Mouse (Mus musculus): ENCODE results near the gene Mrpl14.

Gene Mrpl14

GRCm38 (mm10) chr17:45690044-45690443, 3.9 kb downstream of the Mrpl14 start:
- DNase-seq = no peak

- DNase-seq = no peak
Measured at GRCm38 (mm10) chr17:45692159-45692558, 6.0 kb downstream of the Mrpl14 start.

GRCm38 (mm10) chr17:45693812-45694565, 7.9 kb downstream of the Mrpl14 start:
- peak; percentile 27 for DNase-seq

GRCm38 (mm10) chr17:45695227-45696120, 9.4 kb downstream of the Mrpl14 start:
- DNase-seq = peak; percentile 41

GRCm38 (mm10) chr17:45696981-45697380, 10.9 kb downstream of the Mrpl14 start:
- DNase-seq = no peak

- no peak for DNase-seq
Measured at GRCm38 (mm10) chr17:45698368-45698767, 12.2 kb downstream of the Mrpl14 start.

- no peak for DNase-seq
Measured at GRCm38 (mm10) chr17:45699039-45699740, 13.1 kb downstream of the Mrpl14 start.

GRCm38 (mm10) chr17:45700496-45701235, 14.5 kb downstream of the Mrpl14 start:
- peak; percentile 44 for DNase-seq

- no peak for DNase-seq
Measured at GRCm38 (mm10) chr17:45701236-45701591, 15.1 kb downstream of the Mrpl14 start.

GRCm38 (mm10) chr17:45702254-45702653, 16.1 kb downstream of the Mrpl14 start:
- no peak for DNase-seq

- DNase-seq = no peak
Measured at GRCm38 (mm10) chr17:45703187-45703586, 17.1 kb downstream of the Mrpl14 start.

GRCm38 (mm10) chr17:45706796-45707195, 20.7 kb downstream of the Mrpl14 start:
- DNase-seq = no peak

GRCm38 (mm10) chr17:45707376-45707775, 21.3 kb downstream of the Mrpl14 start:
- DNase-seq = no peak

- DNase-seq = no peak
Measured at GRCm38 (mm10) chr17:45708179-45708578, 22.1 kb downstream of the Mrpl14 start.

- no peak for DNase-seq
Measured at GRCm38 (mm10) chr17:45709829-45710228, 23.7 kb downstream of the Mrpl14 start.

GRCm38 (mm10) chr17:45710407-45710806, 24.3 kb downstream of the Mrpl14 start:
- no peak for DNase-seq

GRCm38 (mm10) chr17:45711525-45711924, 25.4 kb downstream of the Mrpl14 start:
- no peak for DNase-seq

GRCm38 (mm10) chr17:45718323-45718722, 32.2 kb downstream of the Mrpl14 start:
- peak; percentile 48 for DNase-seq

- peak; percentile 51 for DNase-seq
Measured at GRCm38 (mm10) chr17:45723732-45724573, 37.8 kb downstream of the Mrpl14 start.

GRCm38 (mm10) chr17:45724574-45724921, 38.4 kb downstream of the Mrpl14 start:
- DNase-seq = no peak

GRCm38 (mm10) chr17:45726249-45726648, 40.1 kb downstream of the Mrpl14 start:
- no peak for DNase-seq

GRCm38 (mm10) chr17:45727481-45727880, 41.4 kb downstream of the Mrpl14 start:
- no peak for DNase-seq
